Mouse (Mus musculus) ES-E14 (cell line): ENCODE measurements at regions not wholly inside any gene's neighbourhood (a gene's known extent, or its start where the extent isn't known, plus 50 kb on each side); places are given as distances from the start of the nearest gene placed in this dataset.

ENCODE experiments used
- CHD2 ChIP-seq: IDR thresholded peaks from 2 replicates; pipeline ENCODE4 v1.6.1; 2014; ENCODE audit warnings: mild to moderate bottlenecking, low read depth, low read length, inconsistent platforms
- MAFK ChIP-seq: IDR thresholded peaks from 2 replicates; pipeline ENCODE4 v1.6.1; 2014; ENCODE audit warnings: mild to moderate bottlenecking, low read depth, low read length, inconsistent platforms; ENCODE audit not compliant: insufficient read depth
- ZC3H11A ChIP-seq: IDR thresholded peaks from 2 replicates; pipeline ENCODE4 v1.6.1; 2012; ENCODE audit warnings: low read depth, mild to moderate bottlenecking, inconsistent platforms, low read length, borderline replicate concordance
- ZNF384 ChIP-seq: IDR thresholded peaks from 2 replicates; pipeline ENCODE4 v1.6.1; 2012; ENCODE audit warnings: low read depth, low read length, inconsistent platforms

DNA sequence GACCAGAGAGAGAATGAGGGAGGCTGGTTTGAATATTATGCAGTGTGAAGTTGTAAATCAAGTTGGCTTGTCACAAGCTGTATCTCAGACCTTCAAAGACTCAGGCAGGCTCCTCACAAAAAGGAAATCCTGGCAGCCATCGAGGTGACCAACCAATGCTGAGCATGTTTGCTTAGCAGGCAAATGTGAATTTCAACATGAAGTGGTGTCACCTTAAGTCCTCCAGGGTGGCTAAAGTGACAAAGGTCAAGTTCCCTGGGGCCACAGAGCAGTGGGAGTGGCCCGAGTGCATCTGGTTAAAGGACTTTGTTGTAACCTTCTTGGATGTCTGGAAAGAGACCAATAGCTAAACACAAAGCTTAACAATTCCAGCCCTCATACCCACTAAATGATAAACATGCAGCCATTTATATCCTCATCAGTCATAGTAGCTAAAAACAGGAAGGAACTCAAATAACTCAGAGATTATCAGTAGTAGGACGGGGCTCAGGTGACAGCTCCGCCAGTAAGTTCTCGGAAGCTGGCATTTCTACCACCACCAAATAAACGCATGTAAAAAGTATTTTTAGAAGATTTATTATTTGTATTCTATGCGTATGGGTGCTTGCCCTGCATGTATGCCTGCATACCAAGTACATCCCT is 258.6 kb upstream of the Stt3b start:
- TF ChIP-seq ZNF384 (no peak), CHD2 (no peak), MAFK (no peak), ZC3H11A (no peak)
